Mouse (Mus musculus) G1E (cell line): ENCODE results near the gene Eif4h.

Experiments used
- CTCF ChIP-seq: IDR thresholded peaks from 2 replicates; pipeline ENCODE4 v1.5.1; 2012; ENCODE audit warnings: low read depth, low read length, inconsistent platforms, mixed read lengths
- GATA1 ChIP-seq: IDR thresholded peaks from 2 replicates; pipeline ENCODE4 v1.6.1; 2012; ENCODE audit warnings: borderline replicate concordance, low read length, inconsistent platforms, mixed read lengths
- GATA2 ChIP-seq: IDR thresholded peaks from 2 replicates; pipeline ENCODE4 v1.6.1; 2012; ENCODE audit warnings: low read depth, low read length, inconsistent platforms, borderline replicate concordance
- POLR2AphosphoS5 ChIP-seq: IDR thresholded peaks from 2 replicates; pipeline ENCODE4 v1.6.1; 2012; ENCODE audit warnings: low read depth, low read length, inconsistent platforms; ENCODE audit not compliant: insufficient replicate concordance
- TAL1 ChIP-seq: conservative IDR thresholded peaks from 2 replicates; pipeline ENCODE4 v1.6.1; 2012; ENCODE audit warnings: low read depth, low read length, inconsistent platforms, mixed read lengths

DNA sequence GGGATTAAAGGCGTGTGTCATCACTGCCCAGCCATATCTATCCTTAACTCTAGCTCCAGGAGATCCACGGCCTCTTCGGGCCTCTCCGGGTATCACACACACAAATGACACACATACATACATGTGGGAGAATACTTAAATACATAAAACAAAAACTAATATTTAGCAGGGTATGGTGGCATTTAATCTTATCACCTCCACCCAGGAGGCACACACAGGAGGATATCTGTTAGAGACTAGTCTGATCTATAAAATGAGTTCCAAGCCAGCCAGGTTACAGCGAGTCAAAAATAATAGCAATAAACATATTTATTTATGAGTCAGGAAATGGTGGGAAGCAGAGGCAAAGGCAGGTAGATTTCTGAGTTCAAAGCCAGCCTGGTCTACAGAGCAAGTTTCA lies 63.5 kb downstream of the Eif4h start:
- no peak for TF ChIP-seq POLR2AphosphoS5
- TF ChIP-seq CTCF, result no peak
- no peak for TF ChIP-seq GATA2
- TF ChIP-seq GATA1, result no peak
- TF ChIP-seq TAL1, result no peak
